Mouse (Mus musculus): ENCODE measurements around the gene Cyp46a1.

GRCm38 (mm10) chr12:108368921-108369320 lies 34.7 kb downstream of the Cyp46a1 start:
- TF ChIP-seq CTCF (IDR thresholded peaks at IDR 0.05; ENCODE audit: insufficient read depth, low read length) (no peak), POLR2A (IDR thresholded peaks at IDR 0.05; ENCODE audit: borderline replicate concordance, extremely low read depth, low read depth, low read length) (no peak)
